In the genomic region with DNA sequence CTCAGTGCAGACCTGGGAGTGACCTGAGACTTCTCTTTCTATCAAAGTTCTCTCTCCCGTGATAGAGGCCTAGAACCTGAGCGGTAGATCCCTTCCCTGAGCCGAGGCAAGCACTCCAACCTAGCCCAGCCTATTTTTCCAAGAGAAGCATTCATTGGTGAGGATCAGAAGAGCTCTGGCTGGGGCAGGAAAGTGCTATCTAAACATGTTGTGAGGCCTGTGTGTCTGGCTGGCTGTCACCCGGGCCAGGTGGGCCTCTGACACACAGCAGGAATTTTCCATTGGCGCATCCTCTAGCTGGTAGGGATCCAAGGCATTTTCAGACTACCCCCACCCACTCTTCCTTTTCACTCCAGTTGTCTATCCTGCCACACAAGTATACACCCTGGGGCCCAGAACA, we compare ENCODE assay signal across 26 mouse cellular contexts. TPM values are rescaled to one million over a fixed set of nuclear protein-coding genes. Genes with fewer than 3 reads are reported as not detected.
DNase-seq lines count a peak whose midpoint lies in the region; ATAC-seq and TF ChIP-seq lines count a peak whose summit lies in the region.
"Had no signal": no experiment of that assay in that cellular context is flagged by ENCODE, and none has a peak within 500 bp of the region (broad histone marks: within the 10 kb centered on the region; RNA-seq: fewer than 3 reads in every experiment).

No protein-coding gene starts in this region.

- no peaks in the 10 kb centered on the region for H3K27me3 ChIP-seq in heart, embryonic 10.5 days (ENCODE audit: insufficient read depth, poor library complexity, severe bottlenecking)
- no peaks in the 10 kb centered on the region for H3K27me3 ChIP-seq in intestine, embryonic 14.5 days (replicated peaks; ENCODE audit: control insufficient read depth, insufficient read depth, low read length)
- H3K27me3 ChIP-seq in intestine, postnatal 0 days (replicated peaks; ENCODE audit: control insufficient read depth, insufficient read depth, low read length), result no peaks in the 10 kb centered on the region
- no peaks in the 10 kb centered on the region for H3K27me3 ChIP-seq in heart, embryonic 15.5 days
- no peaks in the 10 kb centered on the region for H3K27me3 ChIP-seq in hindbrain, embryonic 16.5 days (replicated peaks; ENCODE audit: control insufficient read depth, insufficient read depth, low read length)
- H3K27me3 ChIP-seq: embryonic facial prominence, embryonic 13.5 days; hindbrain, embryonic 15.5 days had no signal

- no peak overlapping the region for H3K4me3 ChIP-seq in heart, embryonic 10.5 days
- no peak overlapping the region for H3K4me3 ChIP-seq in intestine, embryonic 14.5 days (ENCODE audit: low read depth, low read length)
- no peak overlapping the region for H3K4me3 ChIP-seq in intestine, postnatal 0 days (ENCODE audit: low read depth, low read length)
- H3K4me3 ChIP-seq in heart, embryonic 15.5 days, result no peak overlapping the region
- no peak overlapping the region for H3K4me3 ChIP-seq in hindbrain, embryonic 16.5 days (ENCODE audit: low read length)
- H3K4me3 ChIP-seq: embryonic facial prominence, embryonic 13.5 days; forebrain, embryonic 12.5 days; gastrocnemius, adult 2 months; hindbrain, embryonic 15.5 days had no signal

- intact Hi-C loops in heart, postnatal 36 days (cut with DNase I), result no loop called here

- H3K4me2 ChIP-seq in intestine, embryonic 14.5 days (ENCODE audit: low read length), result no peak overlapping the region
- no peak overlapping the region for H3K4me2 ChIP-seq in intestine, postnatal 0 days (replicated peaks; ENCODE audit: low read depth)
- no peak overlapping the region for H3K4me2 ChIP-seq in heart, embryonic 15.5 days
- no peak overlapping the region for H3K4me2 ChIP-seq in hindbrain, embryonic 16.5 days (ENCODE audit: low read length)
- H3K4me2 ChIP-seq: embryonic facial prominence, embryonic 13.5 days; forebrain, embryonic 12.5 days; hindbrain, embryonic 15.5 days had no signal

- no peak for TF ChIP-seq CTCF in intestine, postnatal 0 days (IDR thresholded peaks at IDR 0.05; ENCODE audit: low read depth)

- peak; percentile 62 for ATAC-seq in intestine, embryonic 14.5 days (replicated peaks; ENCODE audit: low FRiP score, low TSS enrichment, low read depth)
- ATAC-seq in intestine, postnatal 0 days, result no peak
- ATAC-seq in heart, embryonic 15.5 days (replicated peaks; ENCODE audit: insufficient number of reproducible peaks, insufficient read depth, low FRiP score, low read depth), result peak; percentile 47
- ATAC-seq in hindbrain, embryonic 16.5 days, result no peak
- ATAC-seq: activated CD4-positive, CD25-positive, alpha-beta regulatory T cell, adult 4 months; inflammation-experienced regulatory T-cells, adult 6 months; Patski had no signal

- WGBS in heart, embryonic 10.5 days, result 29% methylated on average over 5 of the region's 5 CpGs
- 41% methylated on average over 5 of the region's 5 CpGs for WGBS in intestine, embryonic 14.5 days
- WGBS in intestine, postnatal 0 days, result 56% methylated on average over 5 of the region's 5 CpGs
- WGBS in heart, embryonic 15.5 days, result 28% methylated on average over 5 of the region's 5 CpGs
- 82% methylated on average over 5 of the region's 5 CpGs for WGBS in hindbrain, embryonic 16.5 days

- H3K4me1 ChIP-seq in heart, embryonic 10.5 days, result peaks cover 40% of the 10 kb centered on the region
- peaks cover 13% of the 10 kb centered on the region for H3K4me1 ChIP-seq in intestine, embryonic 14.5 days (replicated peaks; ENCODE audit: control insufficient read depth, insufficient read depth, low read length)
- H3K4me1 ChIP-seq in intestine, postnatal 0 days (replicated peaks; ENCODE audit: control insufficient read depth, insufficient read depth, low read length), result no peaks in the 10 kb centered on the region
- H3K4me1 ChIP-seq in heart, embryonic 15.5 days (replicated peaks), result peaks cover 40% of the 10 kb centered on the region
- no peaks in the 10 kb centered on the region for H3K4me1 ChIP-seq in hindbrain, embryonic 16.5 days (ENCODE audit: control insufficient read depth, insufficient read depth, low read depth, low read length)
- H3K4me1 ChIP-seq: embryonic facial prominence, embryonic 13.5 days; forebrain, embryonic 12.5 days; hindbrain, embryonic 15.5 days had no signal

- no peak overlapping the region for H3K9ac ChIP-seq in intestine, embryonic 14.5 days (ENCODE audit: low read length)
- no peak overlapping the region for H3K9ac ChIP-seq in intestine, postnatal 0 days (ENCODE audit: low read depth, low read length)
- H3K9ac ChIP-seq in heart, embryonic 15.5 days, result no peak overlapping the region
- no peak overlapping the region for H3K9ac ChIP-seq in hindbrain, embryonic 16.5 days (ENCODE audit: low read depth, low read length)
- H3K9ac ChIP-seq: embryonic facial prominence, embryonic 13.5 days; forebrain, embryonic 12.5 days; hindbrain, embryonic 15.5 days had no signal

- H3K9me3 ChIP-seq in heart, embryonic 10.5 days, result no peaks in the 10 kb centered on the region
- H3K9me3 ChIP-seq in intestine, embryonic 14.5 days (ENCODE audit: control insufficient read depth, low read length), result no peaks in the 10 kb centered on the region
- no peaks in the 10 kb centered on the region for H3K9me3 ChIP-seq in intestine, postnatal 0 days (ENCODE audit: control insufficient read depth)
- no peaks in the 10 kb centered on the region for H3K9me3 ChIP-seq in heart, embryonic 15.5 days (replicated peaks)
- H3K9me3 ChIP-seq in hindbrain, embryonic 16.5 days (ENCODE audit: control insufficient read depth, low read length), result no peaks in the 10 kb centered on the region
- H3K9me3 ChIP-seq: embryonic facial prominence, embryonic 13.5 days; forebrain, embryonic 12.5 days; hindbrain, embryonic 15.5 days had no signal

- no peaks in the 10 kb centered on the region for H3K36me3 ChIP-seq in heart, embryonic 10.5 days
- H3K36me3 ChIP-seq in intestine, embryonic 14.5 days (ENCODE audit: control insufficient read depth, insufficient read depth, low read length), result no peaks in the 10 kb centered on the region
- H3K36me3 ChIP-seq in intestine, postnatal 0 days (ENCODE audit: control insufficient read depth, insufficient read depth), result no peaks in the 10 kb centered on the region
- H3K36me3 ChIP-seq in heart, embryonic 15.5 days, result no peaks in the 10 kb centered on the region
- H3K36me3 ChIP-seq in hindbrain, embryonic 16.5 days (ENCODE audit: control insufficient read depth, insufficient read depth, low read length), result no peaks in the 10 kb centered on the region
- H3K36me3 ChIP-seq: embryonic facial prominence, embryonic 13.5 days; forebrain, embryonic 12.5 days; hindbrain, embryonic 15.5 days had no signal

- DNase-seq in heart, embryonic 10.5 days (ENCODE audit: low spot score), result no peak
- no peak for DNase-seq in heart, postnatal 36 days
- no peak for DNase-seq in intestine, embryonic 14.5 days (ENCODE audit: low spot score)
- DNase-seq in heart, postnatal 4 days, result peak; percentile 57
- DNase-seq in embryo, embryonic 10 days (ENCODE audit: low spot score), result no peak
- DNase-seq: adrenal gland, postnatal 14 days; cerebellum, adult 11-12 months; cerebellum, adult 9-10 months; cerebellum, postnatal 25 days; gastrocnemius, adult 2 months; gastrocnemius, postnatal 25 days; kidney, adult 8-10 months had no signal

- peak overlapping the region; percentile 78 for H3K27ac ChIP-seq in heart, embryonic 10.5 days
- H3K27ac ChIP-seq in intestine, embryonic 14.5 days (ENCODE audit: low read depth), result peak overlapping the region; percentile 85
- no peak overlapping the region for H3K27ac ChIP-seq in intestine, postnatal 0 days (ENCODE audit: low read depth, low read length)
- peak overlapping the region; percentile 74 for H3K27ac ChIP-seq in heart, embryonic 15.5 days
- H3K27ac ChIP-seq in hindbrain, embryonic 16.5 days (ENCODE audit: low read depth, low read length), result no peak overlapping the region
- H3K27ac ChIP-seq: embryonic facial prominence, embryonic 13.5 days; forebrain, embryonic 12.5 days; gastrocnemius, adult 2 months; hindbrain, embryonic 15.5 days had no signal

RNA-seq across cellular contexts. Expression of gene Kcnk3, which starts 16.1 kb away (rescaled TPM):
- 17.0 and 34.2 TPM in 2 replicates for polyA plus RNA-seq in heart, embryonic 10.5 days (2016; fragmentation: Nextera tagmentation; extraction: Ambion mirVana)
- 100 to 1,000 TPM; 234 to 245 TPM for total RNA-seq in heart, postnatal 36 days (2021)
- 36.0 and 39.7 TPM in 2 replicates for polyA plus RNA-seq in intestine, embryonic 14.5 days (2014; fragmentation: Nextera tagmentation; extraction: Ambion mirVana)
- polyA plus RNA-seq in intestine, postnatal 0 days (2015; fragmentation: Nextera tagmentation; extraction: Ambion mirVana), result 7.3 and 8.1 TPM in 2 replicates
- polyA plus RNA-seq in heart, embryonic 15.5 days (2015; fragmentation: Nextera tagmentation; extraction: Ambion mirVana), result 16.5 and 27.5 TPM in 2 replicates
- total RNA-seq in heart, postnatal 4 days (2021), result 100 to 1,000 TPM; 145 TPM
- 8.0 and 10.6 TPM in 2 replicates for polyA plus RNA-seq in hindbrain, embryonic 16.5 days (2015; fragmentation: Nextera tagmentation; extraction: Ambion mirVana)
- total RNA-seq: CH12.LX; granulocyte monocyte progenitor cell, adult 5-6 weeks had no signal
- polyA plus RNA-seq: activated CD4-positive, CD25-positive, alpha-beta regulatory T cell, adult 4 months; Patski had no signal

RNA-seq across cellular contexts. Expression of gene Cib4, which starts 26.2 kb away (rescaled TPM):
- polyA plus RNA-seq in heart, embryonic 10.5 days (2016; fragmentation: Nextera tagmentation; extraction: Ambion mirVana), result not detected in 2 replicates
- not detected for total RNA-seq in heart, postnatal 36 days (2021)
- polyA plus RNA-seq in intestine, embryonic 14.5 days (2014; fragmentation: Nextera tagmentation; extraction: Ambion mirVana), result not detected in 2 replicates
- polyA plus RNA-seq in intestine, postnatal 0 days (2015; fragmentation: Nextera tagmentation; extraction: Ambion mirVana), result not detected in 2 replicates
- not detected in 2 replicates for polyA plus RNA-seq in heart, embryonic 15.5 days (2015; fragmentation: Nextera tagmentation; extraction: Ambion mirVana)
- not detected for total RNA-seq in heart, postnatal 4 days (2021)
- not detected in 2 replicates for polyA plus RNA-seq in hindbrain, embryonic 16.5 days (2015; fragmentation: Nextera tagmentation; extraction: Ambion mirVana)
- total RNA-seq: CH12.LX; gastrocnemius, adult 2 months; gastrocnemius, postnatal 25 days; granulocyte monocyte progenitor cell, adult 5-6 weeks had no signal
- polyA plus RNA-seq: activated CD4-positive, CD25-positive, alpha-beta regulatory T cell, adult 4 months; cortical plate, adult 2 months; embryonic facial prominence, embryonic 13.5 days; forebrain, embryonic 12.5 days; hindbrain, embryonic 11.5 days; hindbrain, embryonic 15.5 days; inflammation-experienced regulatory T-cells, adult 6 months; kidney, embryonic 16.5 days; Patski had no signal

Comparison
In these comparisons a context has a peak if more than half of its experiments do, and no peak if none do; other contexts are left out.
1. H3K27ac ChIP-seq: peak in heart, embryonic 10.5 days (single experiment), intestine, embryonic 14.5 days (single experiment) and heart, embryonic 15.5 days (single experiment); none in intestine, postnatal 0 days (single experiment) and hindbrain, embryonic 16.5 days (single experiment).
2. ATAC-seq: peak in intestine, embryonic 14.5 days (single experiment) and heart, embryonic 15.5 days (single experiment); none in intestine, postnatal 0 days (single experiment) and hindbrain, embryonic 16.5 days (single experiment).